Mouse (Mus musculus) liver, embryonic 13.5 days (tissue): ENCODE measurements at regions not wholly inside any gene's neighbourhood (a gene's known extent, or its start where the extent isn't known, plus 50 kb on each side); places are given as distances from the start of the nearest gene placed in this dataset.

Source experiments
- ATAC-seq: fragments of 200-750 bp; cut with Nextera tagmentation; 2 replicates; pipeline ENCODE4 v1.8.0; 2017; ENCODE audit warnings: low read depth, mild to moderate bottlenecking, moderate number of reproducible peaks, moderate library complexity
- DNase-seq: peaks from one replicate; pipeline ENCODE4 v3.0.0; 2022
- H3K27ac ChIP-seq: fragments of 300-500 bp; sonication (generic); 2 replicates; pipeline ENCODE4 v1.5.1; 2015; ENCODE audit warnings: moderate library complexity, mild to moderate bottlenecking, inconsistent platforms
- H3K27me3 ChIP-seq: fragments of 300-500 bp; sonication (generic); 2 replicates; pipeline ENCODE4 v1.6.1; 2015; ENCODE audit warnings: mild to moderate bottlenecking, inconsistent platforms
- H3K36me3 ChIP-seq: fragments of 300-500 bp; sonication (generic); 2 replicates; pipeline ENCODE4 v1.6.1; 2015; ENCODE audit warnings: mild to moderate bottlenecking, inconsistent platforms
- H3K4me1 ChIP-seq: fragments of 300-500 bp; sonication (generic); replicated peaks from 2 replicates; pipeline ENCODE4 v1.6.1; 2015; ENCODE audit warnings: inconsistent platforms
- H3K4me2 ChIP-seq: fragments of 300-500 bp; sonication (generic); 2 replicates; pipeline ENCODE4 v1.6.1; 2015; ENCODE audit warnings: inconsistent platforms, mild to moderate bottlenecking, moderate library complexity
- H3K4me3 ChIP-seq: fragments of 300-500 bp; sonication (generic); replicated peaks from 2 replicates; pipeline ENCODE4 v1.5.1; 2015; ENCODE audit warnings: mild to moderate bottlenecking, inconsistent platforms
- H3K9ac ChIP-seq: fragments of 300-500 bp; sonication (generic); 2 replicates; pipeline ENCODE4 v1.6.1; 2015; ENCODE audit warnings: mild to moderate bottlenecking, inconsistent platforms
- H3K9me3 ChIP-seq: fragments of 300-500 bp; sonication (generic); replicated peaks from 2 replicates; pipeline ENCODE4 v1.6.1; 2016; ENCODE audit warnings: inconsistent platforms
- WGBS: fragments of 180-500 bp; shearing (Covaris S2); methylation state at CpG from one replicate; pipeline ENCODE4 v1.1.7; 2015; ENCODE audit not compliant: insufficient replicate concordance; 5-methylcytosine and 5-hydroxymethylcytosine counted together

DNA sequence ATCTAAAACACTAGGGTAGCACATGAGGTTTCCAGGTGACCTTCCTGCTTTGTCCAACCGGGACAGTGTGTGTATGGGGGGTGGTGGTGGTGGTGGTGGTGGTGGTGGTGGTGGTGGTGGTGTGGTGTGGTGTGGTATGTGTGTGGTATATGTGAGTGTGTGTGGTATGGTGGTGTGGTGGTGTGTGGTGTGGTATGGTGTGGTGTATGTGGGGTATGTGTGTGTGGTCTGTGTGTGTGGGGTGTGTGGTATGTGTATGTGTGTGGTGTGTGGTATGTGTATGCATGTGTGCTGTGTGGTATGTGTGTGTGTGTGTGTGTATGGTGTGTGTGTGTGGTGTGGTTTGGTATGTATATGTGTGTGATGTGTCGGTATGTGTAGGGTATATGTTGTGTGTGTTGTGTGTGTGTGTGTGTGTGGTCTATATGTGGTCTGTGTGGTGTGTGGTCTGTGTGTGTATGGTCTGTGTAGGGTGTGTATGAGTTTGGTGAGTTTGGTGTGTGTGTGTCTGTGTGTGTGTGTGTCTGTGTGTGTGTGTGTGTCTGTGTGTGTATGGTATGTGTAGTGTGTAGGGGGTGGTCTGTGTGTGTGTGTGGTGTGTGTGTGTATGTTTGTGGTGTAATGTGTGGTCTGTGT is 556.7 kb downstream of the Bnc2 start:
- Histone ChIP-seq H3K36me3 (no peaks in the 10 kb centered on the region), H3K4me2 (no peak overlapping the region), H3K4me3 (no peak overlapping the region), H3K9ac (no peak overlapping the region), H3K4me1 (no peaks in the 10 kb centered on the region), H3K27ac (no peak overlapping the region), H3K27me3 (no peaks in the 10 kb centered on the region), H3K9me3 (no peaks in the 10 kb centered on the region)
- DNase-seq = no peak
- ATAC-seq = no peak
- 65% methylated on average over 2 of the region's 2 CpGs for WGBS

DNA sequence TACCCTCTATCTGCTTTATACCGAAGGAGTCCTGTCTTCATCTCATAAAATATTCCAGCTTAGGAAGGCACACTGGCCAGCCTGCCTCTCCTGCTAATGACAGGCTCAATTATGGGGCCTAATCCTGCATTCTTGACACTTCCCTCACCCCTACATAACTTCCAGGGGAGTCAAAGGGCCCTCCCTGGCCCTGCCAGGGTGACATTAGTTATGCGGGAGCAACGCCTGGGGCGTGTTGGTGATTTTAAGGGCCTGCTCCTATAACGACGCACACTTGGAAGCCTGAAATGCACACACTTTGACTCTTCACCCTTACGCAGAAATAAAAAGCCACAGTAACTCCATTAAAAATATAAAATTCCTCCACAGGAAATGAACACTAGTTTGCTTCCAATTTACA is 555.5 kb downstream of the Bnc2 start:
- no peaks in the 10 kb centered on the region for H3K4me1 ChIP-seq
- H3K27me3 ChIP-seq = no peaks in the 10 kb centered on the region
- WGBS = 67% methylated on average over 7 of the region's 7 CpGs
- H3K36me3 ChIP-seq = no peaks in the 10 kb centered on the region
- no peak overlapping the region for H3K9ac ChIP-seq
- no peaks in the 10 kb centered on the region for H3K9me3 ChIP-seq
- no peak overlapping the region for H3K4me2 ChIP-seq
- ATAC-seq (no peak), DNase-seq (no peak)
- H3K4me3 ChIP-seq = no peak overlapping the region
- H3K27ac ChIP-seq = no peak overlapping the region

DNA sequence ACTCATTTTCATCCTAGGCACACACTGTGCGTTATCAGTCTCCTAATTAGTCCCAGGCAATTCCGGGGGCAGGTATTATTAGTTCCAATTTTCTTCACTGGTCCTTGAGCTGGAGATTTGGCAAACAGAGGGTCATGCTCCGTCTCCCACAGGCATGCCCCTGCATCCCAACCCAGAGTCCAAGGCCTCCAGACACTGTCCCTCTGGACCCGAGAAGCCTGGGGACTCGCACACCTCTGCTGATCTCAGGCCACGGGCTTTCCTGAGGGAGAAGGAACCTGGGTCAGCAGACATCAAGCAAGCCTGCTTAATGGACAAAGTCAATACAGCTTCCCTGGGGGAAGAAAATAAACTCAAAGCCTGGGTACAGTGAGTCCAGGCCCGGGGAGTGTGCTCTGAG is 554.7 kb downstream of the Bnc2 start:
- H3K9ac ChIP-seq = no peak overlapping the region
- H3K27me3 ChIP-seq = no peaks in the 10 kb centered on the region
- ATAC-seq (no peak), DNase-seq (no peak)
- H3K4me2 ChIP-seq = no peak overlapping the region
- no peaks in the 10 kb centered on the region for H3K9me3 ChIP-seq
- H3K4me1 ChIP-seq = no peaks in the 10 kb centered on the region
- no peaks in the 10 kb centered on the region for H3K36me3 ChIP-seq
- H3K4me3 ChIP-seq = no peak overlapping the region
- no peak overlapping the region for H3K27ac ChIP-seq
- WGBS = 69% methylated on average over 7 of the region's 7 CpGs

DNA sequence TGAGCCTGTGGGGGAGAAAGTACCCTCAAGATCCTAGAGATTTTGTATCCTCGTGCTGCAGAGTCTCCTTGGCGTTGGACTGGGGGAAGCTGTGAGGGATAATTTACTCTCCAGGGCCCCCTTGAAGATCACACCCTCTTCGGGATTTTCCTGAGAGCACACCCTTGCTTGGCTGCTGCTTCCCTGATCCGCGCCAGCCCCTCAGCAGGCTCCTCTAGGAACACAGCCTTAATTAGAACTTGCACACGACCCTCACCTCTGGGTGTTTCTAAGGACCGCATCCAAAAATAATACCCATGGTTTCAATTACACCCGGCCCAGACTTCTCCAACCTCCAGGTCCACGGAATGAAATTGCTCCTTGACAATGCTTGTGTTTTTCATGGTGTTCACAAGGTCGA is 553.6 kb downstream of the Bnc2 start:
- Histone ChIP-seq H3K27ac (no peak overlapping the region), H3K4me3 (no peak overlapping the region), H3K9ac (no peak overlapping the region), H3K27me3 (no peaks in the 10 kb centered on the region), H3K36me3 (no peaks in the 10 kb centered on the region), H3K4me2 (no peak overlapping the region), H3K9me3 (no peaks in the 10 kb centered on the region), H3K4me1 (no peaks in the 10 kb centered on the region)
- DNase-seq = no peak
- ATAC-seq = no peak
- WGBS = 67% methylated on average over 10 of the region's 10 CpGs

DNA sequence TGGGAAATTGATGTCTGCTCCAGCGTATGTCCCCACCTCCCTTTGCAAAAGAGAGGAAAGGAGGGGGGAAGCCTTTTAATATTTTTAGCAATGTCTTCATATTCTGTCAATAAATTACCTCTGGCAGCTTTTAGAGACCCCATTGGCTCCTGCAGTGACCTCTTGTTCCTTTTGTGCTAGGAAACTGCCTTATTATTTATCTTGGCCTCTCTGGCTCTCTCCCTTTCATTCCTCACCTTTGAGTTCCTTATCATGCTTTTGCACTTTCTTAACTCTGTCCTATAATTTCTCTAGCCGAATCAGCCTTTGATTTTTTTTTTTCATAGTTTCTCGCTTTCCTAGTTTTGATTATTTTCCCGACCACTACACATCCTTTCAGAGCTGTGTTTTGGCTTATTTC is 548.7 kb downstream of the Bnc2 start:
- no peak for ATAC-seq
- no peak for DNase-seq
- H3K36me3 ChIP-seq = no peaks in the 10 kb centered on the region

DNA sequence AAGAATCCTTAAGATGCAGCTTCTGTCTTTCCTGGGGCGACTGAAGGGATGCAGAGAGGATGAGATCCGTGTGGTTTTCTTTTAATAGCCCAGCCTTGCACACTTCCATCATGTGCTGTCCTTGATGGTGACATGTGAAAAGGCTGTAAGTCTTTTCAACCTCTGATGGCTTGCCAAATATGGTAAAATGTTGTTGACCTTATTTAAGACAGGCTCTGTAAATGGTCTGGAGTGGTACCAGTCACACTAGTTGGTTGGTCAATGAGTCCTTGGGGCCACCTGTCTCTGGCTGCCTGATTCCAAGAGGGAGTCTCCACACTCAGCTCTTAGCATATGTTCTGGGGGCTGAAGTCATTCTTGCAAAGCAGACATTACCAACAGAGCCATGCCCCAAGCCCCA is 547.7 kb downstream of the Bnc2 start:
- no peak overlapping the region for H3K9ac ChIP-seq
- 51% methylated on average over 2 of the region's 2 CpGs for WGBS
- H3K9me3 ChIP-seq = no peaks in the 10 kb centered on the region
- no peak overlapping the region for H3K4me3 ChIP-seq
- H3K27me3 ChIP-seq = no peaks in the 10 kb centered on the region
- DNase-seq = no peak
- H3K4me1 ChIP-seq = 0 out of 2 replicates have a peak, but pooled peaks cover 2% of the 10 kb centered on the region
- no peaks in the 10 kb centered on the region for H3K36me3 ChIP-seq
- no peak overlapping the region for H3K4me2 ChIP-seq
- ATAC-seq = no peak
- no peak overlapping the region for H3K27ac ChIP-seq

More for the DNA sequence above, 548.7 kb downstream of the Bnc2 start:
- Histone ChIP-seq H3K27ac (no peak overlapping the region), H3K4me2 (no peak overlapping the region), H3K9ac (no peak overlapping the region), H3K27me3 (no peaks in the 10 kb centered on the region), H3K9me3 (no peaks in the 10 kb centered on the region), H3K4me3 (no peak overlapping the region), H3K4me1 (0 out of 2 replicates have a peak, but pooled peaks cover 2% of the 10 kb centered on the region)
- WGBS = 58% methylated on average over 4 of the region's 4 CpGs

DNA sequence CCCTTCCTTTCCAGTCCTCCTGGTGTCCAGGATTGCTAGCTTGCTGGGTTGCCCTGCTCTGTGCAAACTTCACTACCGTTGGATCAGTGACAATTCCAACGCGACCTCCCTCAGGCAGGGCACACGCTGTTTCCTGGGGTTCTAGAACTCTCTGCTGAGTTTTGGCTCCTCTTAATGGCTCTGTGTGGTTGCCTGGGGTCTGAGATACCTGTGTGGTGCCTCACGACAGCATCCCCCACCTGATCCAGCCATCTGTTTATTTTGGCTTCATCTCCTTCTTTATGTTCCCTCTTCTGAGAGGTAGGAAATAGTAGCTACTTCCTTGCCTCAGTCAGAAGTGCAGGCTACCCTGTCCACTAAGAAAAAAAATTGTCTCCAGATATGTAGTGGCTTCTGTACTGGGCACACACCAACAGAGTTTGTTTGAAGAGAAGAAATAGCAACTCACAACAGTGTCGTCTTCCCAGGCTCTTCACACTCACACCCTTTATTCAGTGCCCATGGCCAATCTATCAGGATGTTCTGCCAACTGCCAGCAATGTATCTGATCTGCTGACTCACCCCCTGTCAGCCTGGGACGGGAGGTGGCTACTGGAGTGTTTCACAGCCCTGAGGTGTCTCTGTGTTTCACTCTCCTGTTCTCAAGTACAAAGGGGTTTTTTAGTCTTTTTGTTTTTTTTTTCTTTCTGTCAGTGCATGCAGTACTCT is 544.1 kb downstream of the Bnc2 start:
- no peak for ATAC-seq
- DNase-seq = no peak
- H3K9me3 ChIP-seq = no peaks in the 10 kb centered on the region
- no peak overlapping the region for H3K27ac ChIP-seq
- no peak overlapping the region for H3K4me2 ChIP-seq
- H3K27me3 ChIP-seq = no peaks in the 10 kb centered on the region
- no peaks in the 10 kb centered on the region for H3K36me3 ChIP-seq
- WGBS = 55% methylated on average over 7 of the region's 7 CpGs
- H3K9ac ChIP-seq = no peak overlapping the region
- 0 out of 2 replicates have a peak, but pooled peaks cover 2% of the 10 kb centered on the region for H3K4me1 ChIP-seq
- H3K4me3 ChIP-seq = no peak overlapping the region

DNA sequence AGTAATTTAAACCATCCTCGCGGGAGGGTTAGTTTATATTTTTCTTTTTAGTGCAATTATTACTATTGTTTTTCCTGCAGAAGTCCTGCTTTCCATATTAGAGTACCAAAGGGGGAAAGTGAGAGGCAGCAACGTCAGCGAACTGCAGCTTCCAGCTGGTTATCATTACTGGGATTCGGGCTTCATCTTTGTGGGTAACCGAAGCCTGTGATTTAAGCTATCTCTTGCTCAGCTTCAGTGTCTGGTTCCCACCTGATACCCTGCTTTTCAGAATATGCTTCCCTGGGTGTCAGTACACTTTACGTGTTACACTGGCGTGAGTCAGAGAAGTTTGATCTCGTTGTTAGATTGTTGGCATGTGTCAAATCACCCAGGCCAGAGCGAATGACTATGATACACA is 539.3 kb downstream of the Bnc2 start:
- Histone ChIP-seq H3K27me3 (no peaks in the 10 kb centered on the region), H3K9me3 (no peaks in the 10 kb centered on the region), H3K27ac (no peak overlapping the region), H3K4me3 (no peak overlapping the region), H3K36me3 (no peaks in the 10 kb centered on the region), H3K4me2 (no peak overlapping the region), H3K9ac (no peak overlapping the region), H3K4me1 (0 out of 2 replicates have a peak, but pooled peaks cover 1% of the 10 kb centered on the region)
- DNase-seq = no peak
- whole genome bisulfite sequencing = 60% methylated on average over 10 of the region's 10 CpGs
- no peak for ATAC-seq

DNA sequence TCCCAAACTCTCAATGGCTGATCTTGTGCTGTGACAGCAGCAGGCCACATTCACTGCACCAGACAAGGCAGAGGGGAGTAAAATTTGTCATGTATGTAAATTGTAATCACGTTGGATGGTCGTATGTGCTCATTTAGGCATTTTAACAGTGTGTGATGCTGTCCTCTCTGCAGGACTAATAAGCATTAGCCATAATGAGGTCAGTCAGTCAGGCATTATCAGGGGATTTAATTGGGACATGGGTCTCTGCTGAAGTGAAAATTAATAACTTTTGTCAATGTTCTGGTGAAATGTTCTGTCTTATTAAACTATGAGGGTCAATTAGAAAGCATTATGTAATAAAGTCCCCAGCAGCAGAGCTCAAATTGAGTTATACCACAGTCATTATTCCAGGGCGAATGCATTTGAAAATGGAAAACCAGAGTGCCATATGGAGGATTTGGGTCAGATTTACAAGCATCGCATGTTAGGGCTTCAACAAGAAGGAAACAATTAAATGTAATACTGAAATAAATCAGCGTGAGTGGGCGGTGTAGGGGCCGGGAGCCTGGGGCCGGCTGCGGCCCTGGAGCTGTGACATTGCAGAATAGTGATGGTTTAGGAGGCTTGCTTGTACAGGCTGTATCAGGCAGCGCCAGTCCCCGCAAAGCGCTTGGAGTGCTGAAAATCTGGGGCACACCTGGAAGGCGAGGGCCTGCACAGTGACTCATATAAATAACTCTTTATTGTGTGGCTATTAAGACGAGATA is 537.7 kb downstream of the Bnc2 start:
- H3K4me2 ChIP-seq = no peak overlapping the region
- H3K9ac ChIP-seq = no peak overlapping the region
- no peaks in the 10 kb centered on the region for H3K4me1 ChIP-seq
- no peak for DNase-seq
- H3K36me3 ChIP-seq = no peaks in the 10 kb centered on the region
- WGBS = 71% methylated on average over 14 of the region's 14 CpGs
- no peak overlapping the region for H3K27ac ChIP-seq
- H3K27me3 ChIP-seq = no peaks in the 10 kb centered on the region
- no peaks in the 10 kb centered on the region for H3K9me3 ChIP-seq
- no peak for ATAC-seq
- no peak overlapping the region for H3K4me3 ChIP-seq

DNA sequence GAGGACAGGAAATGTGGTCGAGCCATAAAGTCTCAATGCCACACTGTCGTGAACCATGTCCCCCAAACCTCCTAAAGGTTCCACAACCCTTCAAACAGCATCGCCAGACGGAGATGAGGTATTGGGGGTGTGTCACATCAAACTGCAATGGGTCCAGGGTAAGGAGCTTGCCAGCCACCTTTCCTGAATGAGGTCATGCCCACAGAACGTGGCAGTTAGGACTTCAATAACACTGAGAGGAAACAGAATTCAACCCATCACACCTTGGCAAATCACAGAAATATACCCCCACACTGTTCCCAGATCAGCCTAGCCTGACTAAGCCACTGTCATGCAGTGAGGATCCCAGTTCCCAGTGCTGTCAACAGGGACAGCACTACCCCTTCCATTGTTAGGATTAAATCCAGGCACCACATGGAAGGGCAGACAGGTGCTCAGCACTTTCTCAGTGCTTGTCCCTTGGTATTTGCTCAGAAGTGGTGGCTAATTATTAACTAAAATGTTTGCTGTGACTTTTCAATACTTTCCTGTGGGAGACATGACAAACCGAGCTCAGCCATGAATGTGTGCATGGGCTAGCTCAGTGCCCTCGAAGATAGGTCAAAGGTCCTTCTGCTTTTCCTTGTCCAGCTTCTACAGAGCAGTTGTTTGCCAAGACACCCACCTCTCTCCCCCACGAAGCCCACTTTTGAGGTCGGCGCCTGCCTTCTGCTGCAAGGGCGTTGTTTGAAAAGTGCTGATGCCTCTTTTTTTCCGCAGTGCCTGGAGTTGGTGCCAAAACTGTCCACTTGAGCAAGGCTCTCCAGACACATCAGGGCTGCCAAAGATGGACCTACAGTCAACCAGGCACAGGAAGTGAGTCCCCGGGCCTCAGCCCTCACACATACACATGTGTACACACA is 525.7 kb downstream of the Bnc2 start:
- H3K4me3 ChIP-seq = no peak overlapping the region
- WGBS = 49% methylated on average over 13 of the region's 13 CpGs
- ATAC-seq (peak; percentile 55), DNase-seq (no peak)
- H3K4me1 ChIP-seq = no peaks in the 10 kb centered on the region; the same call in 1 of the 2 replicates
- no peak overlapping the region for H3K27ac ChIP-seq
- H3K36me3 ChIP-seq = no peaks in the 10 kb centered on the region
- no peaks in the 10 kb centered on the region for H3K27me3 ChIP-seq
- no peak overlapping the region for H3K9ac ChIP-seq
- H3K4me2 ChIP-seq = no peak overlapping the region
- no peaks in the 10 kb centered on the region for H3K9me3 ChIP-seq

DNA sequence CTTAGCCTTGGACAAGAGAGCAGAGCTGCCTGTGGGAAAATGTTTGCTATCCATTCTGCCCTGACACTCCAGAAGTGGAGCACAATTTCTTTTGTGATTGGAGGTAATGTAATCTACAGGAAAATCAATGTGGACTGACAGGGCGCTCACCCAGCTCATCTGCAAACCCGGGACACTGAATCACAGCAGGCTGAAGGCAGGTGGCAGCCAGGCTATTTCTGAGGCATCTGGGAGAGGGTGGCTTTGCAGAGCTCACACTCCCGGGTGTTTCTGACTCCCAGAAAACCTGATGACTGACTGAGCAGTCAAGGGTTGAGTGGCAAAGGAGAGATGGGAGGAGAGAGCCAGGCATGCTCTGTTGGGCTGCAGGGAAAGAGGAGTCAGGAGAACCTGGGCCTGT is 524.4 kb downstream of the Bnc2 start:
- H3K36me3 ChIP-seq = no peaks in the 10 kb centered on the region
- H3K4me1 ChIP-seq = no peaks in the 10 kb centered on the region; the same call in 1 of the 2 replicates
- WGBS = 44% methylated on average over 3 of the region's 3 CpGs
- DNase-seq (no peak), ATAC-seq (no peak)
- no peak overlapping the region for H3K9ac ChIP-seq
- no peak overlapping the region for H3K4me3 ChIP-seq
- no peaks in the 10 kb centered on the region for H3K27me3 ChIP-seq
- H3K9me3 ChIP-seq = no peaks in the 10 kb centered on the region
- no peak overlapping the region for H3K27ac ChIP-seq
- H3K4me2 ChIP-seq = no peak overlapping the region
